Mouse (Mus musculus) heart, embryonic 14.5 days (tissue): ENCODE results near the gene Robo1. TPM values are rescaled to one million over a fixed set of nuclear protein-coding genes. Genes with fewer than 3 reads are reported as not detected.

Experiments used
- ATAC-seq: fragments of 200-750 bp; cut with Nextera tagmentation; 2 replicates; pipeline ENCODE4 v1.8.0; 2017; ENCODE audit warnings: low read depth, moderate TSS enrichment; ENCODE audit not compliant: insufficient number of reproducible peaks, insufficient read depth, low FRiP score
- H3K27ac ChIP-seq, 2 experiments: fragments of 200-500 bp in 1 of 2; fragments of 300-500 bp in 1 of 2; sonication (generic) in 1 of 2; replicated peaks in 1 of 2; 2 replicates each; pipeline ENCODE4 v1.5.1; 2012 to 2014; ENCODE audit warnings: low read depth in 2 of 2, low read length in 2 of 2, control low read depth in 1 of 2, mild to moderate bottlenecking in 1 of 2, mixed read lengths in 1 of 2; ENCODE audit not compliant: control insufficient read depth in 1 of 2, insufficient read depth in 1 of 2
- H3K27me3 ChIP-seq: fragments of 300-500 bp; sonication (generic); 2 replicates; pipeline ENCODE4 v1.6.1; 2014; ENCODE audit warnings: mild to moderate bottlenecking, low read length, control low read depth; ENCODE audit not compliant: control insufficient read depth, insufficient read depth
- H3K36me3 ChIP-seq: fragments of 300-500 bp; sonication (generic); 2 replicates; pipeline ENCODE4 v1.6.1; 2014; ENCODE audit warnings: mild to moderate bottlenecking, control low read depth, low read length, mixed read lengths; ENCODE audit not compliant: control insufficient read depth, insufficient read depth
- H3K4me1 ChIP-seq, 2 experiments: fragments of 200-500 bp in 1 of 2; fragments of 300-500 bp in 1 of 2; sonication (generic) in 1 of 2; 2 replicates each; pipeline ENCODE4 v1.6.1; 2012 to 2014; ENCODE audit warnings: low read length in 2 of 2, control low read depth in 1 of 2, mixed read lengths in 1 of 2; ENCODE audit not compliant: control insufficient read depth in 2 of 2, insufficient read depth in 2 of 2
- H3K4me2 ChIP-seq: fragments of 300-500 bp; sonication (generic); 2 replicates; pipeline ENCODE4 v1.6.1; 2014; ENCODE audit warnings: mild to moderate bottlenecking, low read length
- H3K4me3 ChIP-seq, 2 experiments: fragments of 200-500 bp in 1 of 2; fragments of 300-500 bp in 1 of 2; sonication (generic) in 1 of 2; 2 replicates each; pipeline ENCODE4 v1.5.1; 2012 to 2014; ENCODE audit warnings: low read length in 2 of 2, mild to moderate bottlenecking in 2 of 2, control low read depth in 1 of 2, low read depth in 1 of 2, moderate library complexity in 1 of 2; ENCODE audit not compliant: control insufficient read depth in 1 of 2, insufficient read depth in 1 of 2
- H3K9ac ChIP-seq: fragments of 300-500 bp; sonication (generic); 2 replicates; pipeline ENCODE4 v1.6.1; 2014; ENCODE audit warnings: mild to moderate bottlenecking, low read length
- H3K9me3 ChIP-seq: fragments of 300-500 bp; sonication (generic); 2 replicates; pipeline ENCODE4 v1.6.1; 2016; ENCODE audit warnings: low read length, control low read depth; ENCODE audit not compliant: control insufficient read depth
- WGBS: fragments of 180-500 bp; shearing (Covaris S2); extraction: QIAGEN DNeasy Blood & Tissue Kit; methylation state at CpG from one replicate; pipeline ENCODE4 v1.1.7; 2014; 5-methylcytosine and 5-hydroxymethylcytosine counted together
- polyA plus RNA-seq: library from polyadenylated mRNA; unstranded; fragments of >200 nt; fragmentation: Nextera tagmentation; extraction: Ambion mirVana; gene quantifications from 2 replicates; pipeline ENCODE4 v1.2.1, GENCODE M21; 2014

Gene Robo1
- polyA plus RNA-seq, 1 experiment from 2014 or later = 14.9 TPM

- no peak for ATAC-seq
- H3K4me2 ChIP-seq = no peak overlapping the region
- H3K27ac ChIP-seq = no peak overlapping the region
- no peaks in the 10 kb centered on the region for H3K9me3 ChIP-seq
- WGBS = 81% methylated on average over 18 of the region's 18 CpGs
- no peaks in the 10 kb centered on the region for H3K27me3 ChIP-seq
- H3K36me3 ChIP-seq = no peaks in the 10 kb centered on the region
- H3K4me1 ChIP-seq = no peaks in the 10 kb centered on the region
- H3K9ac ChIP-seq = no peak overlapping the region
- H3K4me3 ChIP-seq = no peak overlapping the region
Observed at GRCm38 (mm10) chr16:72444428-72445135, 136.5 kb downstream of the Robo1 start.

- Histone ChIP-seq H3K27ac (no peak overlapping the region), H3K4me2 (no peak overlapping the region), H3K4me3 (no peak overlapping the region), H3K9me3 (no peaks in the 10 kb centered on the region), H3K36me3 (no peaks in the 10 kb centered on the region), H3K9ac (no peak overlapping the region), H3K4me1 (no peaks in the 10 kb centered on the region), H3K27me3 (no peaks in the 10 kb centered on the region)
- ATAC-seq = no peak
- 45% methylated on average over 10 of the region's 10 CpGs for WGBS
Observed at GRCm38 (mm10) chr16:72458155-72458554, 150.0 kb downstream of the Robo1 start.

- H3K4me3 ChIP-seq = no peak overlapping the region
- ATAC-seq = no peak
- H3K9ac ChIP-seq = no peak overlapping the region
- no peaks in the 10 kb centered on the region for H3K36me3 ChIP-seq
- no peaks in the 10 kb centered on the region for H3K9me3 ChIP-seq
- H3K4me2 ChIP-seq = no peak overlapping the region
- no peaks in the 10 kb centered on the region for H3K4me1 ChIP-seq
- H3K27ac ChIP-seq = no peak overlapping the region
- 68% methylated on average over 10 of the region's 10 CpGs for WGBS
- no peaks in the 10 kb centered on the region for H3K27me3 ChIP-seq
Observed at GRCm38 (mm10) chr16:72458576-72458975, 150.5 kb downstream of the Robo1 start.

GRCm38 (mm10) chr16:72465696-72466095, 157.6 kb downstream of the Robo1 start:
- no peak overlapping the region for H3K4me3 ChIP-seq
- H3K27me3 ChIP-seq = no peaks in the 10 kb centered on the region
- no peak overlapping the region for H3K27ac ChIP-seq
- no peak for ATAC-seq
- no peaks in the 10 kb centered on the region for H3K36me3 ChIP-seq
- H3K4me1 ChIP-seq = no peaks in the 10 kb centered on the region
- 71% methylated on average over 3 of the region's 3 CpGs for WGBS
- no peaks in the 10 kb centered on the region for H3K9me3 ChIP-seq
- H3K4me2 ChIP-seq = no peak overlapping the region
- H3K9ac ChIP-seq = no peak overlapping the region

- 65% methylated on average over 2 of the region's 2 CpGs for WGBS
Observed at GRCm38 (mm10) chr16:72470037-72470673, 162.0 kb downstream of the Robo1 start.

GRCm38 (mm10) chr16:72510716-72511199, 202.7 kb downstream of the Robo1 start:
- Histone ChIP-seq H3K4me3 (no peak overlapping the region), H3K9ac (no peak overlapping the region), H3K4me1 (no peaks in the 10 kb centered on the region), H3K4me2 (no peak overlapping the region), H3K27ac (no peak overlapping the region), H3K9me3 (no peaks in the 10 kb centered on the region), H3K27me3 (no peaks in the 10 kb centered on the region), H3K36me3 (no peaks in the 10 kb centered on the region)
- 59% methylated on average over 6 of the region's 6 CpGs for WGBS
- ATAC-seq = no peak

More at GRCm38 (mm10) chr16:72470037-72470673, 162.0 kb downstream of the Robo1 start:
- H3K9ac ChIP-seq = no peak overlapping the region
- no peak overlapping the region for H3K4me3 ChIP-seq
- no peaks in the 10 kb centered on the region for H3K4me1 ChIP-seq
- no peak for ATAC-seq
- H3K27ac ChIP-seq = no peak overlapping the region
- no peaks in the 10 kb centered on the region for H3K9me3 ChIP-seq
- H3K27me3 ChIP-seq = no peaks in the 10 kb centered on the region
- no peaks in the 10 kb centered on the region for H3K36me3 ChIP-seq
- H3K4me2 ChIP-seq = no peak overlapping the region

GRCm38 (mm10) chr16:72531337-72531736, 223.2 kb downstream of the Robo1 start:
- Histone ChIP-seq H3K4me2 (no peak overlapping the region), H3K27ac (no peak overlapping the region), H3K9me3 (no peaks in the 10 kb centered on the region), H3K36me3 (no peaks in the 10 kb centered on the region), H3K27me3 (no peaks in the 10 kb centered on the region), H3K4me1 (no peaks in the 10 kb centered on the region), H3K4me3 (no peak overlapping the region), H3K9ac (no peak overlapping the region)
- ATAC-seq = no peak
- WGBS = 75% methylated on average over 2 of the region's 2 CpGs
